Mouse (Mus musculus) adrenal gland, adult 18-20 months (tissue): ENCODE measurements around the gene BC034090. TPM values are rescaled to one million over a fixed set of nuclear protein-coding genes. Genes with fewer than 3 reads are reported as not detected.

Experiments used
- DNase-seq, 2 experiments: peaks; one replicate each; pipeline ENCODE4 v3.0.0; 2021 to 2022; ENCODE audit warnings: low spot score in 2 of 2
- total RNA-seq, 2 experiments: library from RNA; stranded (reverse); gene quantifications; 1 replicate in 1 of 2; 2 replicates in 1 of 2; pipeline ENCODE4 v1.2.3; 2021

The BC034090 gene
- total RNA-seq, 2 experiments from 2014 or later, result 23.9 to 33.3 TPM

DNA sequence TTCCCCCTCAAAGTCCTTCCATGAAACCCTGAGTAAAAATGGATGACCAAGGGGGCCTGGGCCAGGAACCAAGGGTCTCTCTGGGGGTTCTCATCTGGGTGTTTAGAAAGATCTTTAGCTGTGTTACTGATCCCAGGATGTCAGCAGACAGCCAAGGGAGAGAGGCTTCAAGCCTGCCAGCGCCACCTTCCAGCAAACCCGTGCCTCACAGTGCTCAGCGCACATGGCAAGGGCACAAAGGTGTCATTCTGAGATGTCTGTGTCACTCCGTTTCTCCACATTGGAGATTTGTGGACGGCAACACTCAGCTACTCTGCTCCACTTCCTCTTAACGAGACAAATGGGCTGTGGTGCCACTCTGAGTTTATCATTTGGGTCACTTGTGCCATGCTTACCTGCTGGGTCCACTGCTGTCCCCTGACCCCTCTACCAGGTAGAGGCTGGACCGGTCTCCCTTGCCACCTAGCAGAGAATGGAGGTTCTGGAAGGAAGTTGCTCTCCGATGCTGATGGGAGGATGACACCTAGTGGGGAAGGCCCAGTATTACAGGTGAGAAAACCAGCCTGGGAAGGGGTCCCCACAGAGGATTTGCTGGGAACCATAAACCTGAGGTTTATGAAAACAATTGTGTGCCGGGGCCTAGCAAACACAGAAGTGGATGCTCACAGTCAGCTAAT, 26.2 kb downstream of the BC034090 start:
- DNase-seq, result no peak

DNA sequence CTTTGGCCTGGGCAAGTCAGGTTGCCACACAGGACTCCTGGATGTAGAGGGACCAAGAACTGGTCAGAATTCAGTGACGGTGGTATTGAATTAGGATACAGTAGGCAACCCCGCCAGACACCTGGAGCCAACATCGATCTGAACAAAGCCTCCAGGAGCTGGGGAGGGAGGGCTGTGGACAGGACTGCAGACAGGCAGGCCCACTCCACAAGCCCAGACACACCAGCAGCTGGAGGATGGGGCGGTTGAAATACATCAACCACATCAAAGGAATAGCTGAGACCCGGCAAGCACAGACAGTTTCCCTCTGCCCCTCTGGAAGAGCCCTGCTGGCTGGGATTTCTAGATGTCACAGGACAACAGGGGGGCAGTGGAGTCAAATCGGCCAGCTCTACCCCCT, 27.4 kb downstream of the BC034090 start:
- no peak for DNase-seq

DNA sequence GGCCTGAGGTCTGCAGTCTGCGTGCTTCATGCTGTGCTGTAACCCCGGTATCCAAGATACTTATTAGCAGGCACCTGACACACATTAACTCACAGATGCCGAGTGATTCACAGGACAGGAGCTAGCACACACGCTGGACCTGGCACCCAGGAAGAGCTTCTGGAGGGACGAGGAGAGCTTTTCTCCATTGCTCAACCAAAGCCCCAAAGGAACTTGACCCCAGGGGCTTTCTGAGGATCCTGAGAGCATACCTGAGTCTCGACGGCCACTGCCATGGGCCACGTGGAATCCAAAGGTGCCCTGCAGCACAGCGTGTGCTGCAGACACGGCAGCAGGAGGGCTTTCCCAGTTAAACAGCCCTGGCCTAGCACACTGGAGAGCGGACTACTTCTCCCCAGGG, 27.9 kb downstream of the BC034090 start:
- DNase-seq, result peak in 1 of 2 experiments; percentile 18

DNA sequence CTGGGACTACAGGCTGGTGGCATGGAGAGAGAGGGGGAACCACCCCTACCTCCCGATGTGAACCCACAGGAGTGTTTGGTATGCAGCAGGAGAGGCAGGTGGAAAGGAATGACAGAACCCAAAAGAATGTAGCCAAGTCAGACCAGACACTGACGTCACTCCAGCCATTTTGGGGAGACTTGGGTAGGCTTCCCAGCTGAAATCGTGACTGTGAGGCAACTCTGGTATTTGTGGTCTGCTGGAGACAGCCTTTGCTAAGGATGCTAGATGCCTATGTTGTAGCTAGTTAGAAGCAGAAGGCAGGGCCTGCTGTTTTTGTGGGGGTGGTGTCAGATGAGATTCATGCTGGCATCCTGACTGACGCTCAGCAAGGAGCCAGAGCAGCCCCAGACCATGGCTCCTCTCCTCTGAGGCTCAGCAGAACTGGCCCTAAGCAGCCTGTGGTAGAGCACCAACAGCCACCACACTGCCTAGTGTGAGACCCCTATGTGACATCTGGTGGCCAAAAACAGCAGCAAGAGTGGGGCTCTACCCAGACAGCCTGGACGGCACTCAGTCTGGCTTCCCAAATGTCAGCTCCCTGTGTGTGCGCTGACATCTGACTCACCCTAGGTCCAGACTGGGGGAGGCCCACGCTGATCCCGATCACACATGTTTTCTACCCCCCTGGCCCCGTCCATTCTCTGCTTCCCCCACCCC, 29.0 kb downstream of the BC034090 start:
- DNase-seq, result peak in 1 of 2 experiments; percentile 22

DNA sequence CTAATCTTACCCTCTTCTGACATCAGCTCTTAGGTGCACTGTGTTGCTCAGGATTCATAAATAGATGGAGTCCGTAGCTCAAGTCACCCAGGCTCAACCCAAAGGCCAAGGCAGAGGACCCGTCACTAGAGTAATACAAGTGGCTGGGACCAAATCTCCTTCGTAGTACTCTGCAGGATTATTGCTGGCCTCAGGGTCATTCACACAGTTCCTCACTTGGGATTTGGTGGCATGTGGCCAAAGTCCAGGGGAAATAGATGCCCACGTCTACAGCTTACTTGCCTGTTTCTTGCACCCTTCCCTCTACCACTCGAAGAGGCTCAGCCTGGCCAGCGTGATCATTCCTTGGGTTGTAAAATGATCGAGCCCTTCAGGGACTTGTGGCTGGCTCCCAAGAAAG, 30.3 kb downstream of the BC034090 start:
- DNase-seq, result no peak

DNA sequence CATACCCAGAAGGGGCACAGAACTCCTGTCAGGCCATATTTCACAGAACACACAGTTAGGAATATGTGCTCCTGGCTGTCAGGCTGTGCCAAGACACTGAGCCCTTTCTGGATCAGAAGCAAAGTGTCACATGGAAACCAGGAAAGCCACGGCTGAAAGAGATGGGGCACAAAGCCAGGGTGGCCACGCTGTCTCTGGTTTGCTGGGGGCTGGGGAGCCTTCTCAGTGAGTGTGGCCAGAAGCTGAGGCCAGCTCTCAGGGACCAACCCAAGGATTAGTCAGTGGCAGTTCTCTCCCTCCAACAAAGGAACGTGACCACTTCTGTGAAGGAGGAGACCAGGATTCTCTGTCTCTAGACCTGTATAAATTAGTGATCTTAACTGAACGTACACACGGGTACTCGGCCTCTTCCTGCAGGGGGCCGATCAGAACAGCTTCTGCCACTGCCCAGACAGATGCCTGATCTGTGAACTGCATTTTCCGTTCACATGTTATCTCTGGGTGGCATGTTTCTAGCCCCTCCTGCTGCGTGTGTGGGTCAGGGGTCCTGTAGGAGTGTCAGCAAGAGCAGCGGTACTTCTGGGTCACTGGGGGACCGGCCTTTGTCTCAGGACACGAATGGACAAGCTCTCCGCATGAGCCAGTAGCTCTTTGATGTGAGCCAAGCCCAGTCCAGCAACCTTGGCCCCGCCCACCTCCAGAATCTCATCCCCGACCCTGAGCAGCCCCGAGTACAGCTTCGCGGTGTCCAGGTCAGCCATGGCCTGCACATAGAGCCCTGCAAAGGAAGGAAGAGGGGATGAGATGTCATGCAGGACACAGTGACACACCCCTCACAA, 31.1 kb downstream of the BC034090 start:
- no peak for DNase-seq

DNA sequence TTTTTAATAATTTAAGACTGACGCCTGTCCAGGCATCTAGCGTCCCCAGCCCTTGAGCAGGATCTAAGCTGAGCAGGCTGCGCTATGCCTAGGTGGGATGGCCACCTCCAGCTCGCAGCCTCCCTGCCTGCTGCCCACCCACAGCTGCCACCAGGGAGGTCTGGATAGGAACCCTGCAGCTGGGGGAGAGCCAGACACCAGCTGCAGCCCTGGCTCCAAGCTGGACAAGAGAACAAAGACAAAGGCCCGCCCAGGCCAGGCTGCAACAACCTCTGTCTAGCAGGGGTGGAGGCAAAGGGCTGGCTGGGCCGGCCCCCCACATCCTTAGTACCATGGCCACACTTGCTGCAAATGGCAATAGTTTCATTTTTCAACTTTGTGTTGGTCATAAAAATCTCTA, 31.8 kb downstream of the BC034090 start:
- DNase-seq, result no peak

DNA sequence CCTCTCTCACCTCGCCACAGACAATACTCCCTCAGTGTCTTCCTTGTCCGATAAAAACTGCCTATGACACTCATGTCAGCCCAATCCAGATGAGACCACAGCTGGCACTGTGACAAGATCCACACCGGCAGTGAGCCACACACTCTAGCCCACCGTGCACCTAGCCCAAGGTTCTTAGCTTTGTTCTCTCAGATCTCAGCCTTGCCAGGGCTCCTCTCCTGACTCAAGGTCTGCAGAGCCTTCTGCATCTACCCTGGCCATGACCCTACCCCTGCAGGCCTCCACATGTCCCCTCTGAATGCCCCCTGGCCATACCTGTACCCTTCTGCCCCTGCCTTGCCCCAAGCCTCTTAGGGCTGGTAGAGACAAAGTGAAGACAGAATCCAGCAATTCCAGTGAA, 32.2 kb downstream of the BC034090 start:
- no peak for DNase-seq

DNA sequence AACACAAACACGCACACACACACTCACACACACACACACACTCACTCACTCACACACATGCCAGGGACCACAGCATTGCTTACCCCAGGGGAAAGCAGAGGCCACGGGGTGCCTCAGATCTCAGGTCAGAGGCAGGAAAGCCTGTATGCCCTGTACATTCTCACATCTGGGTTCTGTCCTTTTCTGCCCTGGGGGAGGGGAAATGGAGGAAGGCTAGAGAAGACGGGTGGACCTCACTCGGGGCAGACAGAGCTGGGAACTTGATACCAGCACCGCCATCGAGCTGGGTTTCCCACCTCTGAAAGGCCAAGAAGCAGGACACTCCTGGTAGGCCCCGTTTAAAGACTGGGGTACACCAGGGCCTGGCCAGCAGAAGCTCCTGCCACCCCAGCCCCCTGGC, 33.2 kb downstream of the BC034090 start:
- no peak for DNase-seq

DNA sequence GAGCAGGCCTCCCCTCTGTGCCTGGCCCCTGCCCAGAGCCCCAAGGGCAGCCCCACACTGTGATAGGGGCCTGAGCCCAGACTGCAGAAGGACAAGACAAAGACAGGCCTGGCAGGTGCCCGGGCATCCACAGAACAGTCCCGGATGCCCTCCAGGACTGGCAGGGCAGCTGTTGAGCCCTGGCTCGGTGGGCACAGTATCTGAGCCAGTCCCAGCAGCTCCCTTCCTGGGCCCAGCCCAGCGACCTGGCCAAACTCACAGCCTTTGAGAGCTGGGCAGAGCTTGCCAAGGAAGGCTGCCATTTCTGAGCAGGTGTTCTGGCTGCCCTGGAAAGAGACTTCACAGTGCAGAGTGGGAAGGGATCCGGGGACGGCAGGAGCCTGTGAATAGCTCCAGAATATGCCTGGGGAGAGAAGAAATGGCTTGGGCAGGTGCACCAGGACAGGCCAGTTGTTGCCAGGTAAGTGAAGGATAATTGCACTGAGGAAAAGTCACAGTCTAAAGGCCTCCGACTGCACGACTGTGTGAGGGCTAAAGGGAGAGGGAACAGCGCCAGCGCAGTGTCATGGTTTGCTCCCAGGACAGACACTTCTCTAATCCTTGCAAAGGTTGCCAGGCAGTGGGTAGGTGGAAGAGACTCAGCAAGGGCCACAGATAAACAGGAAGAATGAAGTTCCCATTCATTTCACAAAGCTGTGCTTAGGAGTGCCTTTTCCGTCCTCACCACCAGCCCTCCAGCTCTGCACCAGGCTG, 34.1 kb downstream of the BC034090 start:
- DNase-seq, result no peak

DNA sequence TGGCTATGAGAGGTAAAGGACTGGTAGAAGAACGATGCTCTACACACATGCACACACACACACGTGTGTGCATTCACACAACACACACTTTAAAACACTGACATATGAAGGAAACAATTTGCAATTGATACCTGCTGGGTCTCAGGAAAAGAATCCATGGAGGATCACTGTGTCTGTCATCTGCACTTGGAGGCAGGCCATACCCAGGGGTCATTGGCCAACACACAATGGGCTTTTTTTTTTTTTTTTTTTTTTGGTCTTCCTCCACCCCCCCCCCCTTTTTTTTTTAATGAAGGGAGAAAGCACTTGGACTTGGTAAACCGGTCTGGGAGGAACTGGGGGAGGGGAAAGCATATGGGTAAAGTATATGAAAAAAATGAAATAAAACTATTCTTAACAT, 36.4 kb downstream of the BC034090 start:
- no peak for DNase-seq

DNA sequence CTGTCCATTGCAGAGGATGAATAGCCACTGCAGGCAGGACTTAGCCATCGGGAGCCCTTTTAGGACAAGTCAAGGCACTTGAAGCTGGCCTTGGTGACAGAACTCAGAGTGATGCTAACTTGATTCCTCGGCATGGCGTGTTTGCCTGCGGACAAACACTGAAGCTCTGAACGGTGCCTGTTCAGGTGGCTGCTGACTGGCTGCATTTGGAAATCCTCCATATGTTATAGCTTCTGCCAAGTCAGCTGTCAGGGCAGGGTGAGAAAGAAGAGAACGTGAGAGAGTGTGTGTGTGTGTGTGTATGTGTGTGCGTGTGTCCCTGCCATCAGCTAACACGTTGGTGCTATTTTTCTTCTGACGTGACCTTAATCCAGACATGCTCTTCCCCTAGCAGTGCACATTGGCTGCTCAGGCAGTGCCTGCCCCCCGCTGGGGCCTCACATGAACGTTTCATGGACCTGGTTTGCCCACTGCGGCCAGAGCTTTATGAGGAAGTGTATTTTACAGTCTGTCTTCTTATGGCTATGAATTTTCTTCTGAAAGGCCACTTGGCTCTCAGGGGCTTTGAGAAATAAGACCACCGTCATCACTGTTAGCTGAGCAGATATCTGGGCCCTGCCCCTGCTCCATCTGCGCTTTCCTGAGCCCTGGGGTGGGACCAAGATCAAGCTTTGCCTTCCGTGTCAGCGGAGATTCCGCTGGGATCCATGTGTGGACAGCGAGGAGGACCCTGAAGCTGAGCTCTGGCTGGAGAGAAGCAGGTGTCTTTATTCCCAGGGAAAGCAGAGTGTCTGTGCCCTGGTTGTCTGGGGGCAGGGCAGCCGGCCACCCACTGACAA, 38.2 kb downstream of the BC034090 start:
- no peak for DNase-seq

DNA sequence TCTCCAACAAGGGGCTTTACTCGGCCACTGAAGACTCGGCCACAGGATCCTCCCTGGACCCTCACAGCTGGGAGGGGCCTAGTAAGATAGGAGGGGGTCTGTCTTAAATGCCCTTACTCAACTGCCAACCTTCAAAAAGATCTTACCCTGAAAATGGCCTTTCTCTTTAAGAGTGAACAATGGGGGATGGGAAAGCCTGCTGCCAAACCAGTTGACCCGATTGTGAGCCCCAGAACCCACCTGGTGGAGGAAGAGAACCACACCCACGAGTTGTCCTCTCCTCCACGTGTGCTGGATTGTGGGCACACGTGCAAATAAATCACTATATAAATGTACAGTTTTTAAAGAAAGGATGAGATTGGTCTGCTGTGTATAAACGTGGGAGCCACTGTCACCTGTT, 38.9 kb downstream of the BC034090 start:
- no peak for DNase-seq

DNA sequence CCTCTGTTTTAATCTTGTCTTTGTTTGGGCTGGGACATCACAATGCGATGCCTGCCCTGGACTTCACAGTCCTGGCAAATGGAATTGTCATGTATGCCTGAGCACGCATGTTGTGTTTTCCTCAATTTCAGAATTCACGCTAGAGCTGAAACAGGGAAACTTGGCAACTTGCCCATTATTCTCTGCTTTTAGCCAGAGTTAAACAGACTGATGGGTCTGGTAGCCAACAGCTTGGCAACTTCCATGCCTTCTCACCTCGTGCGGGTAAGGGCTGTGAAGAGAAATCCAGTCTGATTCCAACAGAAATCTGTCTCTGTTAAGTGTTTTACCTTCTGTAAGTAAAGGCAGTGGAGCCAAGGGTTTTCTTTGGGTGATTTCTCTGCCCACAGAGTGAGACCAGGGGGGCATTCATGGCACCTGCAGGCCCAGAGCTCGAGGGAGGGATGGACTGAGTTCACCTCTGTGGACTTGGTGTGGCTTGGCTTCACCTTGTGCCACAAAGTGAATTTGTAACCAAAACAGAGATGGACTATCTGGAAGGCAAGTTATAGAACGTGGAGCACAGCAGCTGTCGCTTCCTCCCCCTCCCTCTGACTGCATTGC, 39.6 kb downstream of the BC034090 start:
- no peak for DNase-seq

DNA sequence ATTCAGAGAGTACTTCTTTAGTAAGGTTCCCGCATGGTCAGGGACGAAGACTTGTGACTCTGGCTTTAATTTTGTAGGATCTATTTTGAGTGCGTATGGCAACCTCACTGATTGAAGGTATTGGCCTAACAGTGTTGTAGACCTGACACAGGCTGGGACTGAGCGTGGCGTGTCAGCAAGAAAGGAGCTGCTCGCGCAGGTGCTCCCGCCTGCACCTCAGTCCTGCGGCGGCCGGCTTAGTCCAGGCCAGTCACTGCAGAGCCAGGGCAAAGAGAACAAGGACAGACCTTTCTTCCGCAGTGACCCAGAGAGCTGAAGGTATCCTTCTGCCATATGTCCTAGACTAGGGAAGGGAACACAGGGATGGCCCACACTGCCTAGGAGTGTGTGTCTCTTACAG, 40.3 kb downstream of the BC034090 start:
- DNase-seq, result no peak

DNA sequence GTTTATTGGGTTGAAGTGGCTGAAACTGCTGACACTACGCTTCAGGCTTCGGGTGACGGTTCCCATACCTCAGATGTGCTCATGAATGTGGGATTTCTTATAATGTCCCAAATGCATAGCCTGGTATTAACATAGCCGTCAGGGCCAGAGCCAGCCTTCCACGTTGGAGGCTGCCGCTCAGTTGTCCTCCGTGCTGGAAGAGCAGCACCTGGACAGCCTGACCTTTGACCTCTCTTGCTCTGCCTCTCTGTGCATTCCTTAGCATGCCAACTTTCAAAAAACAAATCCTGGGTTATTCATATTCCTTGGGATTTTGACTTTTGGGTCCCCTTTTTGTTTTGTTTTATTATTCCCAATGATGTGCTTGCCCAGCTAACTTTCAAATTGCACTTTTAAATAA, 41.1 kb downstream of the BC034090 start:
- no peak for DNase-seq

DNA sequence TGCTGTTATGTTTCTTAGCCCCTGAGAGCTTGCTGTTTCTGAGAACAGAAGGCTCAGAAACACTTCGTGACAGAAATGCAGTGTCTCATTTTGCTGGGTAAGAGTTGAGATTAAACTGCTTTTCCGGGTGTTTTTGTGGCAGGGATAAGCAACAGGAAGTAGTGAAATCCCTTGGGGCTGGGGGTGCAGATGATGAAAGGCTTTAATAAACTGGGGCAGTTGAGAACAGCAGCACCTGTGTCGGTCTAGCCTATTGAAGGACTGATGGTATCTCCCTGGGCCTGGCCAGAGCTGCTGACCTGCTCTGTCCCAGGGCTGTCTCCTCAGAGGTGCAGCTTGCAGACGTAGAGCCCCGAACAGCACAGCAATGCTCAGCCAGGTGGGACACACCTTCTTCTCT, 41.8 kb downstream of the BC034090 start:
- no peak for DNase-seq

DNA sequence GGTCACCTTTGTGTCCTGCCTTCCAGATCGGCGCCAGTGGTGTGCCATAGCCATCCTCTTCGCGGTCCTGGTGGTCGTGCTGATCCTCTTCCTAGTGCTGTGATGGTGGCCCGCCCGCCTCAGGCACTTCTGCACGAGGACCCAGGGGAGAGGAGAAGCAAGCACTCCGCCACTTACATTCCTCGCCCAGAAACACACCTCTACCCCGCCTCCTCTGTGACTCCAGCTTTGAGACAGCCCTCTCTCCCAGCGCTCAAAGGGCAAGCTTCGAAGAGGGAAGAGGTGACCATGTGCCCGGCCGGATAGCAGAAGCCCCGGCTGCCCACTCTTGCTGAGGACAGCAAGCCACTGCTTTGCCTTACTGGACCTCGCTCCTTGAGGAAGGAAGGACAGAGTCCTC, 42.3 kb downstream of the BC034090 start:
- no peak for DNase-seq

DNA sequence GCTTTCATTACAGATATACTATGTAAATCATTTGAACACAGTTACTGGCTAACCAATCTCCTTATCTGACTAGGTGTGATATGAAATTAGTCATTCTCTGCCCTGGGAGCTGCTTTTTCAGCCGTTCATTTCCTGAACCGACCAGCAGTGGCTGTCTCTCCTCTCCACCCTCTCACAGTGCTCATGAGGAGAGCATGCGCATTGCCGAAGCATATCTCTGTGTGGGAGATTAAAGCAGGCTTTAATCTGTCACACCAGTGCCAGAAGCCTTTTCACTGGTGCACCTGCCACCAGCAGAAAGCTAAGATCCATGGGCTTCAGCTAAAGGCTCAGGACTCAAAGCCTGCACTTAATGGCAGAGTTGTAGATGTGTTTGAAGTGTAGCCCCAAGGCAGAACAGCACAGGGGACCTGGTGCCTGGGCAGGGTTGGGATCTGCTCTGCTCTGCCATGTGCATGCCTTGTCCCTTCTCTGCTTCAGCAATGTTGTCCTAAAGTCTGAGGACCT, 42.8 kb downstream of the BC034090 start:
- DNase-seq, result no peak

DNA sequence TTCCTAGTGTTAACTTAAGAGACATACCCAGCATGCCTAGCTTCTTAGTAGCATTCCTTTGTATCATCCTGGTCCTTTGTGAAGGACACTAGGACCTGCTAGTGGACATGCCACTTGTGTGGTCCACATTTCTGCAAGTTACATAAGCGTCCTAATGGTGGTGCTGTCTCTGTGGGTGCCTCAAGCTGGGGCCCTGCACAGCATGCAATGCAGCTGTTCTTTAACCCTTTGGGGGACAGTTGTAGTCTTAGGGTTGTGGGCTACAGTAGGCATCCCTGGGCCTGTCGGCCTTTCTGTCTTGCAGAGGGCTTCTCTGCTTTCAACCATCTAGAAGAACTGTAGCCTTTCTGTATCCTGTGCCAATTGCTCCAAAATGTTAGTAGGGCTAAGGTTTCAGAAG, 43.3 kb downstream of the BC034090 start:
- DNase-seq, result no peak
